Comparison of ENCODE assay signal across 7 mouse cellular contexts in the genomic region with DNA sequence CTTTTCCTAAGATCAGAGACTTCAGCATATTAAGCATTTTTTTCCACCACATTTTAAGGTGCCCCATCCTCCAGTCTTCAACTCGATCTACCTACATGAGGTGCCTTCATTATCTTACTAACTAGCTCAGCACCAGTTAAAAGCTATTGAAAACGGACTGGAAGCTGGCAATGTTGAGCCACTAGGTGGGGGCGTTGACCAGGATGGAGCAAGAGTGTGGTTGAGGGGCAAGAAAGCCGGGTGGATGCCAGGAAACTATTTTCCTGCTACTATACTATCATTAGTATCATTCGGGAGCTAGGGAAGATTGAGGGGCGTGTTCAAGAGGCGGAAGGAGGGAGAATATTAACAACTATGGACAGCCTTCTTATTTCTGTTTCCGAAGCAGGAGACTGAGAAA. TPM values are rescaled to one million over a fixed set of nuclear protein-coding genes. Genes with fewer than 3 reads are reported as not detected.
DNase-seq lines count a peak whose midpoint lies in the region; ATAC-seq lines count a peak whose summit lies in the region.

No protein-coding gene starts in this region.

- no peaks in the 10 kb centered on the region for H3K9me3 ChIP-seq in embryonic facial prominence, embryonic 10.5 days
- H3K9me3 ChIP-seq in hindbrain, embryonic 15.5 days, result no peaks in the 10 kb centered on the region
- H3K9me3 ChIP-seq in limb, embryonic 15.5 days, result no peaks in the 10 kb centered on the region
- no peaks in the 10 kb centered on the region for H3K9me3 ChIP-seq in stomach, embryonic 14.5 days (ENCODE audit: control insufficient read depth, low read depth, low read length)

- H3K4me2 ChIP-seq in hindbrain, embryonic 15.5 days, result peak overlapping the region; percentile 98
- 0 out of 2 replicates have a peak overlapping the region, but pooled peaks have one; percentile 30 for H3K4me2 ChIP-seq in limb, embryonic 15.5 days
- H3K4me2 ChIP-seq in stomach, embryonic 14.5 days (replicated peaks; ENCODE audit: low read depth, low read length), result peak overlapping the region; percentile 28

- H3K4me1 ChIP-seq in embryonic facial prominence, embryonic 10.5 days, result peaks cover 26% of the 10 kb centered on the region
- H3K4me1 ChIP-seq in hindbrain, embryonic 15.5 days (replicated peaks), result peaks cover 31% of the 10 kb centered on the region
- H3K4me1 ChIP-seq in limb, embryonic 15.5 days, result peaks cover 36% of the 10 kb centered on the region
- no peaks in the 10 kb centered on the region for H3K4me1 ChIP-seq in stomach, embryonic 14.5 days (ENCODE audit: control insufficient read depth, insufficient read depth, low read length)

- ATAC-seq in hindbrain, embryonic 15.5 days (ENCODE audit: low FRiP score, low read depth), result no peak
- ATAC-seq in limb, embryonic 15.5 days (ENCODE audit: insufficient number of reproducible peaks, low FRiP score, low TSS enrichment, low read depth), result no peak
- ATAC-seq in stomach, embryonic 14.5 days (ENCODE audit: insufficient number of reproducible peaks, insufficient read depth, low FRiP score, low read depth), result no peak

- peak; percentile 21 for DNase-seq in thymus, postnatal 4 days
- DNase-seq in thymus, adult 18-20 months, result no peak
- peak; percentile 66 for DNase-seq in embryonic facial prominence, embryonic 10.5 days (ENCODE audit: low spot score)
- no peak for DNase-seq in thymus, postnatal 25 days

- H3K9ac ChIP-seq in hindbrain, embryonic 15.5 days, result no peak overlapping the region
- H3K9ac ChIP-seq in limb, embryonic 15.5 days, result no peak overlapping the region
- no peak overlapping the region for H3K9ac ChIP-seq in stomach, embryonic 14.5 days (replicated peaks; ENCODE audit: low read depth, low read length)

- no peaks in the 10 kb centered on the region for H3K36me3 ChIP-seq in embryonic facial prominence, embryonic 10.5 days (replicated peaks)
- no peaks in the 10 kb centered on the region for H3K36me3 ChIP-seq in hindbrain, embryonic 15.5 days
- H3K36me3 ChIP-seq in limb, embryonic 15.5 days, result no peaks in the 10 kb centered on the region
- H3K36me3 ChIP-seq in stomach, embryonic 14.5 days (ENCODE audit: control insufficient read depth, insufficient read depth, low read length), result no peaks in the 10 kb centered on the region

- no peak overlapping the region for H3K27ac ChIP-seq in embryonic facial prominence, embryonic 10.5 days (replicated peaks)
- no peak overlapping the region for H3K27ac ChIP-seq in hindbrain, embryonic 15.5 days (replicated peaks)
- H3K27ac ChIP-seq in limb, embryonic 15.5 days, result no peak overlapping the region
- no peak overlapping the region for H3K27ac ChIP-seq in stomach, embryonic 14.5 days (ENCODE audit: low read length)

- H3K4me3 ChIP-seq in embryonic facial prominence, embryonic 10.5 days, result no peak overlapping the region
- peak overlapping the region; percentile 89 for H3K4me3 ChIP-seq in hindbrain, embryonic 15.5 days
- H3K4me3 ChIP-seq in limb, embryonic 15.5 days, result no peak overlapping the region; the same call in 1 of the 2 replicates
- 0 out of 2 replicates have a peak overlapping the region, but pooled peaks have one; percentile 4 for H3K4me3 ChIP-seq in stomach, embryonic 14.5 days (ENCODE audit: low read depth, low read length)

- peaks cover 61% of the 10 kb centered on the region for H3K27me3 ChIP-seq in embryonic facial prominence, embryonic 10.5 days (replicated peaks; ENCODE audit: low read depth, poor library complexity, severe bottlenecking)
- H3K27me3 ChIP-seq in hindbrain, embryonic 15.5 days, result peaks cover 11% of the 10 kb centered on the region; the same call in 1 of the 2 replicates
- peaks cover 44% of the 10 kb centered on the region for H3K27me3 ChIP-seq in limb, embryonic 15.5 days
- 0 out of 2 replicates have a peak, but pooled peaks cover 2% of the 10 kb centered on the region for H3K27me3 ChIP-seq in stomach, embryonic 14.5 days (ENCODE audit: control insufficient read depth, insufficient read depth, low read length)

- WGBS in embryonic facial prominence, embryonic 10.5 days, result 11% methylated on average over 8 of the region's 8 CpGs
- 15% methylated on average over 8 of the region's 8 CpGs for whole genome bisulfite sequencing in hindbrain, embryonic 15.5 days
- 7% methylated on average over 8 of the region's 8 CpGs for WGBS in limb, embryonic 15.5 days
- 4% methylated on average over 8 of the region's 8 CpGs for WGBS in stomach, embryonic 14.5 days

RNA-seq across cellular contexts. Expression of gene Htr1b, which starts 1.5 kb away (rescaled TPM):
- 0.60 and 1.1 TPM in 2 replicates for polyA plus RNA-seq in embryonic facial prominence, embryonic 10.5 days (2016; fragmentation: Nextera tagmentation; extraction: Ambion mirVana)
- 5.9 and 6.6 TPM in 2 replicates for polyA plus RNA-seq in hindbrain, embryonic 15.5 days (2015; fragmentation: Nextera tagmentation; extraction: Ambion mirVana)
- polyA plus RNA-seq in limb, embryonic 15.5 days (2015; fragmentation: Nextera tagmentation; extraction: Ambion mirVana), result 1.4 and 1.7 TPM in 2 replicates
- polyA plus RNA-seq in stomach, embryonic 14.5 days (2014; fragmentation: Nextera tagmentation; extraction: Ambion mirVana), result 1.5 and 1.8 TPM in 2 replicates

Comparison
In these comparisons a context has a peak if more than half of its experiments do, and no peak if none do; other contexts are left out.
1. DNase-seq: peak in thymus, postnatal 4 days (single experiment) and embryonic facial prominence, embryonic 10.5 days (single experiment); none in thymus, adult 18-20 months (0 of 2) and thymus, postnatal 25 days (single experiment).
2. H3K4me3 ChIP-seq: peak in hindbrain, embryonic 15.5 days (single experiment) and stomach, embryonic 14.5 days (single experiment); none in embryonic facial prominence, embryonic 10.5 days (single experiment) and limb, embryonic 15.5 days (single experiment).
3. H3K4me2 ChIP-seq: peak in every context shown above with its lines; median percentile 98 in hindbrain, embryonic 15.5 days; 30 in limb, embryonic 15.5 days; 28 in stomach, embryonic 14.5 days.